Mouse (Mus musculus): Measurements from ENCODE around the gene Map3k19.

- TF ChIP-seq CTCF (IDR thresholded peaks at IDR 0.05; ENCODE audit: low read depth) (no peak), EP300 (IDR thresholded peaks at IDR 0.05; ENCODE audit: low read depth) (no peak)
These were observed 13.8 kb upstream of the Map3k19 start, which contains the start of gene Rab3gap1 for GRCm38 (mm10) chr1:127868300-127869261.
